Mouse (Mus musculus): ENCODE results near the gene Car12. TPM values are rescaled to one million over a fixed set of nuclear protein-coding genes. Genes with fewer than 3 reads are reported as not detected.

The Car12 gene
- polyA plus RNA-seq, 1 experiment from 2014 or later = 26.0 TPM

DNA sequence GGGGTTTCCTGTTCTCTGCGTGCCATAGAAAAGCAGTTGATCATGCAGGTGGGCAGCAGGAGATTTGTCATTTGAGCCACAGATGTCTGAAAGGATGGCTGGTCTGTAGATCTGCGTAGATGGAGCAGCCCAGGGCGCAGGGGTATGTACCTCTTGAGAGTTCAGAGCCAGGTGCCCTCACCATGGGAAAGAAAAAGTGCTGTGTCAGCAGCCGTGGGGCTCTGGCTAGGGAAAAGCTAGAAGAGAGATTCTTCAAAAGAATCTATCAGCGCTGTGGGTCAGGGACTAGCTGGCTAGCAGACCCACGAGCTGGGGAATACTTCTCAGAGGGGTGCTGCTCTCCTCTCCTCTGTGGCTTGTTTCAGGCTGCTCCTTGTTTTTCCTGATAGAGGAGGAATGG lies 27.8 kb upstream of the Car12 start:
- no peak for ATAC-seq (ENCODE audit: insufficient number of reproducible peaks, low FRiP score, low TSS enrichment, low read depth)
- H3K9me3 ChIP-seq (replicated peaks) = no peaks in the 10 kb centered on the region
- H3K27me3 ChIP-seq = no peaks in the 10 kb centered on the region
- H3K27ac ChIP-seq (replicated peaks) = no peak overlapping the region
- H3K36me3 ChIP-seq = no peaks in the 10 kb centered on the region
- 72% methylated on average over 6 of the region's 6 CpGs for WGBS
- 0 out of 2 replicates have a peak, but pooled peaks cover 5% of the 10 kb centered on the region for H3K4me1 ChIP-seq
- H3K4me3 ChIP-seq (replicated peaks) = no peak overlapping the region
- H3K9ac ChIP-seq = no peak overlapping the region
- no peak overlapping the region for H3K4me2 ChIP-seq (replicated peaks)

DNA sequence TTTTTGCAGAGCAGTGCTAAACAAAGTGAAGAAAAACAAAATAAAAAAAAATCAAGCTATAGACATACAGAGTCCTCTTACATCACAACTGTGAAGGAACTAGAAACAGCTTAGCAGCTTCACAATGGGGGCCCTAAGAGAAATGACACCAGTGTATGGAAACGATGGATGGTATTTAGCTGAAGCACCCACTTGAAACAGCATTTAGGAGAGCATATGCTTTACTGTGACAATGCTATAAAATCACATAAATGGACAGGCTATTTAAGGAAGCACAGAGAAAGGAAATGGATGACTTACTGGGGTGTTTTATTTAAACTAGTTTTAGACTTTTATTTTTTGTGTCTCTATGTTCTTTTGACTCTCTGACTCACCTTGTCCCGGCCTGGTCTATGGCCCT lies 25.8 kb upstream of the Car12 start:
- H3K4me3 ChIP-seq (replicated peaks) = no peak overlapping the region
- H3K36me3 ChIP-seq = no peaks in the 10 kb centered on the region
- H3K4me1 ChIP-seq = 0 out of 2 replicates have a peak, but pooled peaks cover 5% of the 10 kb centered on the region
- H3K27ac ChIP-seq (replicated peaks) = no peak overlapping the region
- no peaks in the 10 kb centered on the region for H3K9me3 ChIP-seq (replicated peaks)
- H3K4me2 ChIP-seq (replicated peaks) = no peak overlapping the region
- no peak for ATAC-seq (ENCODE audit: insufficient number of reproducible peaks, low FRiP score, low TSS enrichment, low read depth)
- H3K27me3 ChIP-seq = no peaks in the 10 kb centered on the region
- WGBS = 80% methylated on average over 2 of the region's 2 CpGs
- H3K9ac ChIP-seq = no peak overlapping the region

DNA sequence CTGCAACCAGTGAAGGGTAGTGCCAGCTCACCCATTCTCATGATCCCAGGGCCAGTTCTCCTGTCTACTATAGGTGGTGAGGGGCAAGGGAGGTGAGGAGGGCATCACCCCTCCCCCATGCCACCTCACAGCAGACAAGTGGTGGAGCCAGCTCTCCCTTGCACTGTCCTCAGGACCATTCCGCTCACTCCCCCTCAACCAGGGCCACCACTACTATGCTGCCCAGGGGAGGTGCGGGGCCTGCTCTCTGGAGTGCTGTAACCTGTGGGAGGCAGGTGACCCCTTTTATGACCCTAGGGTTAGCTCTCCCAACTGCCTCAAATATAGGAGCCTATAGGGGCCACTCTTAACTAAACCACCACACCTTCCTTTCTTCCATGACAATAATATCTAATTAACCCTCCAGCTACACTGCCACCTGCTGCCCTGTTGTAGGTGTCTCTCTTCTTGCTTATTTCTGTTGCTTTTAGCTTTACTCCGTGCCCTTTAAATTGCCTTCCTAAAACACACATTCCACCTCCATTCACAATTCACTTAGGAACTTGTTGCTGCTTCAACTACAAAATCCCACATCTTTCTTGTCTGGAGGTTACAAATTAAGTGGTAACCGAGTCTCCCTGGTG lies 21.7 kb upstream of the Car12 start:
- H3K27ac ChIP-seq (replicated peaks) = no peak overlapping the region
- no peaks in the 10 kb centered on the region for H3K27me3 ChIP-seq
- H3K4me1 ChIP-seq = 0 out of 2 replicates have a peak, but pooled peaks cover 5% of the 10 kb centered on the region
- H3K9me3 ChIP-seq (replicated peaks) = no peaks in the 10 kb centered on the region
- H3K36me3 ChIP-seq = no peaks in the 10 kb centered on the region
- no peak overlapping the region for H3K9ac ChIP-seq
- no peak overlapping the region for H3K4me2 ChIP-seq (replicated peaks)
- WGBS = 78% methylated on average over 4 of the region's 4 CpGs
- ATAC-seq (ENCODE audit: insufficient number of reproducible peaks, low FRiP score, low TSS enrichment, low read depth) = peak; percentile 39; the same call in 1 of the 2 replicates
- H3K4me3 ChIP-seq (replicated peaks) = no peak overlapping the region

DNA sequence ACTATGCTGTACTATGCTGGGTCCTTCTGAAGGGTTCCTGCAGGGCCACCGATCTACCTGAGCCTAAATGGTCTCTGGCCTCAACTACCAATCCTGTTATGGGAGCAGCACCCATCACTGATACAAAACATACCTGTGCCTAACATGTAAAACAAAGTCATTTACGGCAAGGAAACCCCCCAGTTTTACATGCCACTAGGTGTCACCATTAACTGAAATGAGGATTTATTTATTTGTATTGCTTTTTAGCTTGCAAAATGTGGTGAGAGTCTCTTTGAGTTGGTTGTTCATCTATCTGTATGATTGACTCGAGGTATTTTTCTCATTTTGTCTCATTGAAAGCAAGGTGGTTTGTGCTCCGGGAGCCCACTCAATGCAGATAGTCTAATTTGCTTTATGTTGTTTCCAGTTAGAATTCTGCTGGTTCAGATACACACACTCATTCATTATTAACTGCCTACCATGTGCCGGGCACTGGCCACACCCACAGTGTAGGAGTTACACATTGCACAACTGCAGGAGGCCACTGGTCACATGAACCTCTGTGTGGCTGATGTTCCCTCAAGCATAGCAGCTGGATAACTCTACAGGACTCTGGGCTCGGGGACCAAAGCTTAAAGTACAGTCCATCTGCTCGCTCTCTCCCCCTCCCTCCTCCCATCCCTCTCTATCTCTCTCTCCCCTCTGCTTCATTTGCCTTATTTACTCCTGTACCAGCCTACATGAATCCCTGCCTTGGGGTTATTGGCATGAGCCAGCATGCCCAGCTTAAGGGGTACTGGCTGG lies 15.9 kb upstream of the Car12 start:
- no peak for ATAC-seq (ENCODE audit: insufficient number of reproducible peaks, low FRiP score, low TSS enrichment, low read depth)
- H3K36me3 ChIP-seq = no peaks in the 10 kb centered on the region

DNA sequence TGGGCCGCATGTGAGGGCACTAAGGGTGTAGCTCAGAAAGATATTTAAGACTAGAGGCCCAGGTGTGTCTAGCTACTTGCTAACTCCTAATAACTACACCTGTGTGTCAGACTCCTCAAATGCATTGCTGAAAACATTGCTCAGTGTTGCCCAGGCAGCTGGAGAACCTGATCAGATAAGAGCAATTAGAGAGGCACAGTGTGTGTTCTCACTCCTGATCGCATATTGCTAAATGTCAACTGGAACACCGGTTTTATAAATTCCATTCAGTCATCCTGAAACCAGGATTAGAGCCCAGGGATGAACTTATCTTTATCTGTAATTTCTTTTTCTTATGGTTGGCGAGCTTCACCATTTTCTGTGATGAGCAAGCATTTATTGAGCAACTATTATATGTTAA lies 13.7 kb upstream of the Car12 start:
- Histone ChIP-seq H3K4me1 (no peaks in the 10 kb centered on the region), H3K36me3 (no peaks in the 10 kb centered on the region), H3K27me3 (no peaks in the 10 kb centered on the region), H3K9me3 (replicated peaks) (no peaks in the 10 kb centered on the region), H3K4me2 (replicated peaks) (no peak overlapping the region), H3K9ac (no peak overlapping the region), H3K4me3 (replicated peaks) (no peak overlapping the region), H3K27ac (replicated peaks) (no peak overlapping the region)
- 82% methylated on average over 4 of the region's 4 CpGs for WGBS
- no peak for ATAC-seq (ENCODE audit: insufficient number of reproducible peaks, low FRiP score, low TSS enrichment, low read depth)

More for the DNA sequence above, 15.9 kb upstream of the Car12 start:
- Histone ChIP-seq H3K9ac (no peak overlapping the region), H3K4me2 (replicated peaks) (no peak overlapping the region), H3K27me3 (no peaks in the 10 kb centered on the region), H3K4me3 (replicated peaks) (no peak overlapping the region), H3K9me3 (replicated peaks) (no peaks in the 10 kb centered on the region), H3K27ac (replicated peaks) (no peak overlapping the region), H3K4me1 (no peaks in the 10 kb centered on the region)
- 68% methylated on average over 7 of the region's 7 CpGs for WGBS

DNA sequence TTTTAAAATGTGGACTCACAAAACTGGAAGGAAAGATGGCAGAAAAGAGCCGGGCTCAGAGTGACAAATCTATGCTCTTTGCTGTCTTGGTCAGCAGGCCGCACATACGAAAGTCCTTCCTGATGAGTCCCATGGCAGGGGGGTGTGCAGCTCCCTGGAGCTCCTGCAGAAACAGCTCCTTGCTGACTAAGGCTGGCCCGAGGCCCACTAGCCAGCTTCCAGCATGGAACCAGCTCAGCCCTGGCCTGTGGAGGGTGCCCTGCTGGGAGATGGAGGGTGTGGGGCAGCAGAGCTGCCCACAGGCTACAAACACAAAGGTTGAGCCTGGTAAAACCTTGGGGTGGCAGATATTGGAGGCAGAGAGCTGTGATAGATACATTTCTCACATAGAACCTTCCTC lies 10.5 kb upstream of the Car12 start:
- ATAC-seq (ENCODE audit: insufficient number of reproducible peaks, low FRiP score, low TSS enrichment, low read depth) = no peak
- no peak overlapping the region for H3K27ac ChIP-seq (replicated peaks)

DNA sequence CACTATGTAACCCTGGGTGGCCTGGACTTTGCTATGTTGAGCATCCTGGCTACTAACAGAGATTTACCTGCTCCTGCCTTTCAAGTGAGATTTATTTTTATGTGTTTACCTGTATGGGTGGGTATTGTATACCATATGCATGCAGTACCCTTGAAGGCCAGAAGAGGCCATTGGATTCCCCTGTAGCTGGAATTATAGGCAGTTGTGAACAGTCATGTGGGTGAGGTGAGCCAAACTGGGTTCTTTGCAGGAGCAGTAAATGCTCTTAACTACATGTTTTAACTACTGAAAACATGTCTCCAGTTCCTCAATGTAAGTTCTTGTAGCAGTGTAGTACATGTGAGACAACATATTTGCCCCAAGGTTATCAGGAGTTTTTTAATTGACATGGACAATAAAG lies 8.1 kb upstream of the Car12 start:
- no peaks in the 10 kb centered on the region for H3K27me3 ChIP-seq
- no peak for ATAC-seq (ENCODE audit: insufficient number of reproducible peaks, low FRiP score, low TSS enrichment, low read depth)
- no peak overlapping the region for H3K4me3 ChIP-seq (replicated peaks)
- no peak overlapping the region for H3K9ac ChIP-seq
- H3K4me2 ChIP-seq (replicated peaks) = no peak overlapping the region
- H3K36me3 ChIP-seq = no peaks in the 10 kb centered on the region
- H3K4me1 ChIP-seq = peaks cover 13% of the 10 kb centered on the region
- H3K27ac ChIP-seq (replicated peaks) = no peak overlapping the region
- no peaks in the 10 kb centered on the region for H3K9me3 ChIP-seq (replicated peaks)

More for the DNA sequence above, 10.5 kb upstream of the Car12 start:
- Histone ChIP-seq H3K27me3 (no peaks in the 10 kb centered on the region), H3K4me2 (replicated peaks) (no peak overlapping the region), H3K4me3 (replicated peaks) (no peak overlapping the region), H3K9me3 (replicated peaks) (no peaks in the 10 kb centered on the region), H3K36me3 (no peaks in the 10 kb centered on the region), H3K4me1 (no peaks in the 10 kb centered on the region), H3K9ac (no peak overlapping the region)
- WGBS = 80% methylated on average over 4 of the region's 4 CpGs

DNA sequence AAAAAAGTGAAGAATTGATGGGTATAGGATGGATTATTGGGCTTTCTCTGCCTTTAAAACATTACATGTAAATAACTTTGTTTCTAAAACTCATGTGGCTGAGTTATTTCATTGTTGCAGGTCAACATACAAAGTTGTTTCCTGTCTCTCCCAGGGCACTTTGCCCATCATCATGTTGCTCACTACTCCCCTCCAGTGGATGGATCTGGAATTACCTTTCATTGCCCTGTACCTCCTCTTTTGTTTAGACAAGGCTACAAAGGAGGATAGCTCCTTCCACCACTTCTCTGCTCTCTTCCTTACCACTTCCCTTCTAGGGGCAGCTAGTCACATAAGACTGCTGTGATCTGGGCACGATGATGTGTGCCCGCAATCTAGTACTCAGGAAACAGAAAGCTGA lies 7.7 kb upstream of the Car12 start:
- WGBS = 50% methylated on average over 2 of the region's 2 CpGs
- H3K4me1 ChIP-seq = peaks cover 13% of the 10 kb centered on the region
- H3K36me3 ChIP-seq = no peaks in the 10 kb centered on the region
- no peak overlapping the region for H3K9ac ChIP-seq
- H3K4me3 ChIP-seq (replicated peaks) = no peak overlapping the region
- H3K4me2 ChIP-seq (replicated peaks) = no peak overlapping the region
- no peak for ATAC-seq (ENCODE audit: insufficient number of reproducible peaks, low FRiP score, low TSS enrichment, low read depth)
- no peak overlapping the region for H3K27ac ChIP-seq (replicated peaks)
- H3K27me3 ChIP-seq = no peaks in the 10 kb centered on the region
- no peaks in the 10 kb centered on the region for H3K9me3 ChIP-seq (replicated peaks)

DNA sequence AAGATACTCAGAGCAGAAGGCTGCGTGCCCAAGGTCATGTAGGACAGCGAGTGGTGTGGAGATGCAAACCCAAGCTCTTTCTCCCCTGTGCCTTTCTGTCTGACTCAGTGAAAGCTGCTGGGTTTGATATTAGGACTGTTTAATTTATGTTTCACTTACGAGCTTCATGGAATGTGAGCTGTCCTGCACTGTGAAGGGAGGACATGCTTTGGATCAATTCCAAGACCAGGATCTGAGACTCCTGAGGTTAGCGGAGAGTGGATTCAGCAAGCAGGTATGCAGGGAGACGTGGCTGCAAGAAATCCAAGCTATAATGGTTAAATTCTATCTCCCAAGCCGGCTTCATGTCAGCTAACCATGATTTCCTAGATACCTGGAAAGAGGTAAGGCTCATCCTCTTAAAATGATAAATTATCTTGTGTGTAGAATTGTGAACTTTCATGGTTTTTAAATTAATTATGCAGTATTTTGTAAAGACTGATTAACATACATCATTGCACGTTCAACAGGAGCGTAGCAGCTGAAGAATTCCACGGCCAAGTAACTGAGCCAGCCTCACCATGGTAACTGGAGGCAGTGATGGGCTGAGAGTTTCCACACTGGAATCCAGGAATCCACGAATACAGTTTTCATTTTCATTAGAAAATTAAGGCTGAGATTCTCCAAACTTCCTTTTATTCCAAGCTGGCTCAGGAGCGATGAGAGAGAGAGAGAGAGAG lies 5.3 kb upstream of the Car12 start:
- Histone ChIP-seq H3K36me3 (no peaks in the 10 kb centered on the region), H3K27ac (replicated peaks) (no peak overlapping the region), H3K9ac (no peak overlapping the region), H3K9me3 (replicated peaks) (no peaks in the 10 kb centered on the region), H3K4me2 (replicated peaks) (no peak overlapping the region), H3K4me3 (replicated peaks) (no peak overlapping the region), H3K27me3 (no peaks in the 10 kb centered on the region), H3K4me1 (peaks cover 14% of the 10 kb centered on the region)
- WGBS = 44% methylated on average over 11 of the region's 11 CpGs
- no peak for ATAC-seq (ENCODE audit: insufficient number of reproducible peaks, low FRiP score, low TSS enrichment, low read depth)

DNA sequence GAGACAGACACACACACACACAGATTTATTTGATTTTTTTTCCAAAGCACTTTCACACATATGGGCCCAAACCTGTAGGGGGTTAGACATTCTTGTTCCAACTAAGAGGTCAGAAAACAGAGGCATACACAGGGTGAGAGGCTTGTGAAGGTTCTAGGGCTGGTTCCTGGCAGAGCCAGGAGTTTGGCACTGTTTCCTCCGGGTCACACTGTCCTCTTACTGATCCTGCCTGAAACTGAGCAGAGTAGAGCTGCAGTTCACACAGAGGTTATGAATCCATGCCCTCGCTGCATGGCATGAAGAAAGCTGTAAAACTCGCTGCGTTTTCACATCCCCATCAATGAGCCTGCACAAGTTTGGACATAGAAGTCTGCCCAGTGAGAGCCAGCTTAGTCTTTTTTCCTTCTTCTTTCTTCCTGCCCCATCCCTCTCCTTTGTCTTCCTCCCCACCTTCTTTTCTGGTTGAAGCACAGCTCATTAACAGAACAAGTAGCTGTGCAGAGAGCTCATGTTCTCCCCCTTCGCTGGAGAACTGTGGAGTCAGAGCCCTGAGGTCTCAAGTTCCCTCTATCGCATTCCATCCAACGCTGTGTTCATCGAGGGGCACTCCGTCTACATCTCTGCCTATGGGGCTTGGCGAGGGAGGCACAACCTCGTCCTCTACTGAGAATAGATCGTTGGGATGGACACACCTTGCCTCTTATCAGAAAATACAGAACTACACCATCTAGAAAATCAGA lies 4.5 kb upstream of the Car12 start:
- Histone ChIP-seq H3K9ac (no peak overlapping the region), H3K27me3 (no peaks in the 10 kb centered on the region), H3K36me3 (no peaks in the 10 kb centered on the region), H3K4me3 (replicated peaks) (no peak overlapping the region), H3K27ac (replicated peaks) (no peak overlapping the region), H3K4me1 (peaks cover 20% of the 10 kb centered on the region), H3K4me2 (replicated peaks) (0 out of 2 replicates have a peak overlapping the region, but pooled peaks have one; percentile 6), H3K9me3 (replicated peaks) (no peaks in the 10 kb centered on the region)
- peak; percentile 32; the same call in 1 of the 2 replicates for ATAC-seq (ENCODE audit: insufficient number of reproducible peaks, low FRiP score, low TSS enrichment, low read depth)
- WGBS = 29% methylated on average over 12 of the region's 12 CpGs

DNA sequence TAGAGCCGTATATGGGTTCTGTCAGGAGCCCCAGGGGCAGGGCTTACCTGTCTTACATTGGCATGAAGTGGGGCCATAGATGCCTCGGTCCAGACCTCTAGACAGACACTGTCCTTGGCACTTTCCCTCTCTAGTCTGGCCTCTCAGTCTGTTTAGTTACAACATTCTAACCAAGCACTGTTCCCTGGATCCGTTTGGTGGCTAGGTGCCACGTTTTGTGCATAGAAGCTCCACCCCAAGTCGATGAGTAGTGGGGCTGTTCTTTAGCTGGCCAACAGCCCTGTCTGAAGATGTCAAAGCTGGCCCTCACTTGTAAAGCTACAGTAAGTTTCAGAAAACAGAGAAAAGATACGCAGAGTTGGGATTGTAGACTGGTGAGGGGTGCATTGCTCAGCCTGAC lies 2.9 kb upstream of the Car12 start:
- ATAC-seq (ENCODE audit: insufficient number of reproducible peaks, low FRiP score, low TSS enrichment, low read depth) = no peak
- H3K4me1 ChIP-seq = peaks cover 26% of the 10 kb centered on the region
- no peaks in the 10 kb centered on the region for H3K9me3 ChIP-seq (replicated peaks)
- H3K36me3 ChIP-seq = no peaks in the 10 kb centered on the region
- no peak overlapping the region for H3K4me2 ChIP-seq (replicated peaks)
- 73% methylated on average over 6 of the region's 6 CpGs for WGBS
- H3K27ac ChIP-seq (replicated peaks) = no peak overlapping the region
- no peaks in the 10 kb centered on the region for H3K27me3 ChIP-seq
- H3K4me3 ChIP-seq (replicated peaks) = no peak overlapping the region
- H3K9ac ChIP-seq = no peak overlapping the region
